Mouse (Mus musculus): ENCODE measurements around the gene Nf1.

GRCm38 (mm10) chr11:79339234-79339807 lies at the start of gene Nf1:
- no peak for TF ChIP-seq CTCF (IDR thresholded peaks at IDR 0.05; ENCODE audit: low read depth)
- no peak for TF ChIP-seq EP300 (IDR thresholded peaks at IDR 0.05; ENCODE audit: low read depth)

All from heart, postnatal 0 days (tissue).